Mouse (Mus musculus) MEL (cell line): ENCODE data around the gene Tlx1.

Experiments
- CTCF ChIP-seq, 3 experiments: IDR thresholded peaks in 2 of 3; conservative IDR thresholded peaks in 1 of 3; 2 replicates each; pipeline ENCODE4 v1.5.1; 2011 to 2012; ENCODE audit warnings: low read length in 3 of 3, low read depth in 2 of 3, mild to moderate bottlenecking in 2 of 3, improper control_type of control experiment in 1 of 3, inconsistent platforms in 1 of 3, mixed read lengths in 1 of 3, moderate library complexity in 1 of 3; ENCODE audit not compliant: control insufficient read depth in 1 of 3, insufficient read depth in 1 of 3, poor library complexity in 1 of 3, severe bottlenecking in 1 of 3
- ELF1 ChIP-seq: IDR thresholded peaks from 2 replicates; pipeline ENCODE4 v1.6.1; 2014; ENCODE audit warnings: low read depth, mild to moderate bottlenecking, inconsistent platforms, low read length, improper control_type of control experiment, moderate library complexity
- MAZ ChIP-seq: IDR thresholded peaks from 2 replicates; pipeline ENCODE4 v1.6.1; 2012; ENCODE audit warnings: low read depth, mild to moderate bottlenecking, inconsistent platforms, low read length, improper control_type of control experiment
- MXI1 ChIP-seq: IDR thresholded peaks from 2 replicates; pipeline ENCODE4 v1.6.1; 2011; ENCODE audit warnings: mild to moderate bottlenecking, low read depth, low read length, improper control_type of control experiment
- NELFE ChIP-seq: IDR thresholded peaks from 2 replicates; pipeline ENCODE4 v1.6.1; 2011; ENCODE audit warnings: low read depth, low read length, improper control_type of control experiment
- NRF1 ChIP-seq: IDR thresholded peaks from 2 replicates; pipeline ENCODE4 v1.6.1; 2014; ENCODE audit warnings: low read depth, mild to moderate bottlenecking, inconsistent platforms, low read length, improper control_type of control experiment, moderate library complexity; ENCODE audit not compliant: poor library complexity, insufficient read depth, severe bottlenecking
- POLR2A ChIP-seq, 2 experiments: IDR thresholded peaks; 2 replicates each; pipeline ENCODE4 v1.6.1; 2011 to 2012; ENCODE audit warnings: low read length in 2 of 2, mild to moderate bottlenecking in 2 of 2, control low read depth in 1 of 2, improper control_type of control experiment in 1 of 2, low read depth in 1 of 2, moderate library complexity in 1 of 2; ENCODE audit not compliant: control insufficient read depth in 1 of 2, insufficient read depth in 1 of 2, poor library complexity in 1 of 2
- POLR2AphosphoS5 ChIP-seq: IDR thresholded peaks from 2 replicates; pipeline ENCODE4 v1.6.1; 2012; ENCODE audit warnings: low read depth, borderline replicate concordance, mild to moderate bottlenecking, inconsistent platforms, low read length, moderate library complexity, mixed read lengths
- RCOR1 ChIP-seq: IDR thresholded peaks from 2 replicates; pipeline ENCODE4 v1.6.1; 2012; ENCODE audit warnings: low read depth, mild to moderate bottlenecking, inconsistent platforms, low read length, improper control_type of control experiment

GRCm38 (mm10) chr19:45105591-45105990, 44.9 kb upstream of the Tlx1 start:
- TF ChIP-seq POLR2A (IDR thresholded peaks at IDR 0.05; ENCODE audit: control insufficient read depth in 1 of 2, insufficient read depth in 1 of 2, low read depth in 1 of 2, low read length in 2 of 2, poor library complexity in 1 of 2) (no peak), MXI1 (no peak), ELF1 (no peak), CTCF (IDR thresholded peaks at IDR 0.05 in 2 of 3, conservative IDR thresholded peaks at IDR 0.05 in 1 of 3; ENCODE audit: control insufficient read depth in 1 of 3, insufficient read depth in 1 of 3, low read depth in 2 of 3, low read length in 3 of 3, poor library complexity in 1 of 3, severe bottlenecking in 1 of 3) (no peak), NRF1 (no peak), MAZ (no peak), RCOR1 (no peak), NELFE (no peak), POLR2AphosphoS5 (no peak)
